Mouse (Mus musculus): Measurements from ENCODE around the gene Polr2l. TPM values are rescaled to one million over a fixed set of nuclear protein-coding genes. Genes with fewer than 3 reads are reported as not detected.
A peak's percentile ranks its signal among the peaks of the same experiment; 100 is the strongest.

Polr2l gene
- polyA plus RNA-seq, 1 experiment from 2014 or later, result 74.3 TPM

DNA sequence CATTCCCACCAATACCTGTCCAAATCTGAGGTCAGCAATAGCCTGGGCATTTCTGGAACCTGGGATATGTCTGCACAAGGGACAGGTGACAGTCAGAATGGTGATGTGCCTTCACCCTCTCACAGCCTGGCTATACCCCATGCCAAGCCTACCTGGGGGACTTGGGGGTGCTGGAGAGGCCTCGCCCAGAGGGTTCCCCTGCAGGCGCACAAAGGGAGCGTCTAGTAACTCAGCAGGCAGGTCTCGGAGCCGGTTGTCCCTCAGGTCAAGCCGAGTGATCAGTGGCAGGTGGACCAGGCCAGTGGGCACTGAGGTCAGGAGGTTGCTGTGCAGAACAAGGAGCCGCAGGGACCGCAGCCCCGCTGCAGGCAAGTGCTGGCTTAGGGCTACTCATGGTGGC lies 33.5 kb downstream of the Polr2l start:
- no peaks in the 10 kb centered on the region for H3K9me3 ChIP-seq (ENCODE audit: low read depth, low read length)
- H3K9ac ChIP-seq, result peak overlapping the region; percentile 13; the same call in 1 of the 2 replicates
- peaks cover 17% of the 10 kb centered on the region for H3K4me1 ChIP-seq (ENCODE audit: insufficient read depth)
- no peak overlapping the region; the same call in 1 of the 2 replicates for H3K4me2 ChIP-seq
- ATAC-seq (ENCODE audit: insufficient read depth) (no peak), DNase-seq (no peak)
- H3K27me3 ChIP-seq (ENCODE audit: insufficient read depth, low read length), result no peaks in the 10 kb centered on the region
- no peak overlapping the region for H3K4me3 ChIP-seq (ENCODE audit: low read depth, low read length)
- 88% methylated on average over 9 of the region's 9 CpGs for WGBS
- TF ChIP-seq CTCF (IDR thresholded peaks at IDR 0.05; ENCODE audit: low read depth), result no peak
- no peak overlapping the region for H3K27ac ChIP-seq (ENCODE audit: low read depth)
- H3K36me3 ChIP-seq (ENCODE audit: insufficient read depth), result peaks cover 29% of the 10 kb centered on the region

DNA sequence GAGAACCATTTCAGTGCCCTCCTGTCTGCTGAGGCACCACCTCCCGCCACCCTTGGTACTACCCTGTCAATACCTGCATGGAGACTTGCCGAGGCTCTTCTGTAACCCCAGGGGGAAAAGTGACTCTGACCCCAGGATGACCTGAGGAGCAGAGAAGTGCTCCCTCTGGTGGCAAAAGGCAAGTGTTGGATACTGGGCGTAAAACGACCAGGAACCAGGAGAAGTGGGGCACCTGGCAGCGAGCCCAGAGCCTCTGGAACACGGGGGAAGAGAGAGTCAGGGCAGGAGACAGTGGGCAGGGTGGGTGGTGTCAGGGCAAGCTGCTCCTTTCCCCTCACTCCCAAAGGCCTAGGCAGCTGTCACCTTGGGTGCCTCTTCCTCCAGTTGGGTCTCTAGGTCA lies 34.3 kb downstream of the Polr2l start:
- Histone ChIP-seq H3K27ac (ENCODE audit: low read depth) (no peak overlapping the region), H3K9ac (no peak overlapping the region), H3K4me1 (ENCODE audit: insufficient read depth) (peaks cover 19% of the 10 kb centered on the region), H3K4me2 (no peak overlapping the region), H3K27me3 (ENCODE audit: insufficient read depth, low read length) (no peaks in the 10 kb centered on the region), H3K36me3 (ENCODE audit: insufficient read depth) (peaks cover 29% of the 10 kb centered on the region), H3K9me3 (ENCODE audit: low read depth, low read length) (no peaks in the 10 kb centered on the region), H3K4me3 (ENCODE audit: low read depth, low read length) (no peak overlapping the region)
- ATAC-seq (ENCODE audit: insufficient read depth), result no peak
- peak; percentile 77 for DNase-seq
- WGBS, result 22% methylated on average over 6 of the region's 6 CpGs
- peak; percentile 81 for TF ChIP-seq CTCF (IDR thresholded peaks at IDR 0.05; ENCODE audit: low read depth)

DNA sequence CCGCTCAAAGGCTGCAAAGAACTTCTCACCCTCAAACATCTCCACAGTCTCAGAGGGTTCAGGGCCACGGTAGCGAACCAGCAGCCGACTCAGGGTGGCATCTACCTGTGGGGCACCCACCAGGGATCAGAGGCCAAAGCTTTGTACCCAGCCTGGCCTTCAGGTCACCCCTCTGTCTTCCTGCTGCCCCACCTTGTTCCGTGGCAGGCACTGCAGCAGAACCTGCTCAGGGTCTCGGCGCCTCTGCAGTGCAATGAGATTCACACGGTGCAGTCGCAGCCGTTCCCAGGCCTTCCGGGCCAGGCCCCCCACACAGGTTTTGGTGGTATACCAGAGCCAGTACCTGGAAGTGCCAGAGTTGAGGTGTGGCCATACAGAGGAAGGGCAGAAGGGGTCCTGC lies 35.1 kb downstream of the Polr2l start:
- Histone ChIP-seq H3K36me3 (ENCODE audit: insufficient read depth) (peaks cover 29% of the 10 kb centered on the region), H3K27me3 (ENCODE audit: insufficient read depth, low read length) (no peaks in the 10 kb centered on the region), H3K9ac (no peak overlapping the region), H3K4me1 (ENCODE audit: insufficient read depth) (peaks cover 23% of the 10 kb centered on the region), H3K4me3 (ENCODE audit: low read depth, low read length) (no peak overlapping the region), H3K9me3 (ENCODE audit: low read depth, low read length) (no peaks in the 10 kb centered on the region), H3K4me2 (no peak overlapping the region), H3K27ac (ENCODE audit: low read depth) (no peak overlapping the region)
- WGBS, result 94% methylated on average over 11 of the region's 11 CpGs
- no peak for TF ChIP-seq CTCF (IDR thresholded peaks at IDR 0.05; ENCODE audit: low read depth)
- DNase-seq, result no peak
- ATAC-seq (ENCODE audit: insufficient read depth), result no peak

DNA sequence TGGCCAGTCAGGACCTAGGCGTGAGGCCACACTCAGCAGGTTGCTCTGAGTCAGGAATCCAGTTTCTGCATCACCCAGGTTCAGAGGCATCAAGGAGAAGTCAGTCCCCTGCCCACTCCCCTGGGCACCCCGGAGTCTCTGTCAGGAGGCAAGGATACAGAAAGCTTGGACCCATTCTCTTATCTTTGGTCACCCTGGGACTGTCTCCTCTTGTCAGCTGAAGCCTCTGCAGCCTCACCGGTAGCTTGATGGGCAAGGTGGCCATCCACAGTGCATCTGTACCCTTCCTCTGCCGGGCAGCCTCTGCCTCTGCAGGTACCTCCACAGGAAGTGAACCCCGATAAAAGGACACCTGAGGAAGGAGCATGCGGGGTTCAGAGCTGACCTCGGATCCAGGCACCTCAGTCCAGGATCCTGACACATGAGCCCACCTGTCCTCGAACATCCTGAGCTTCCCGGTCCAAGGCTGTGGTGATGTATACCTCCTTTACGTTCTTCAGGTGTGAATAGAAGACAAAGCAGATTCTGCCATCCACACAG lies 35.7 kb downstream of the Polr2l start:
- Histone ChIP-seq H3K9ac (no peak overlapping the region), H3K36me3 (ENCODE audit: insufficient read depth) (peaks cover 29% of the 10 kb centered on the region), H3K9me3 (ENCODE audit: low read depth, low read length) (no peaks in the 10 kb centered on the region), H3K4me2 (no peak overlapping the region), H3K27ac (ENCODE audit: low read depth) (no peak overlapping the region), H3K27me3 (ENCODE audit: insufficient read depth, low read length) (no peaks in the 10 kb centered on the region), H3K4me1 (ENCODE audit: insufficient read depth) (peaks cover 29% of the 10 kb centered on the region), H3K4me3 (ENCODE audit: low read depth, low read length) (no peak overlapping the region)
- ATAC-seq (ENCODE audit: insufficient read depth) (no peak), DNase-seq (no peak)
- no peak for TF ChIP-seq CTCF (IDR thresholded peaks at IDR 0.05; ENCODE audit: low read depth)
- WGBS, result 92% methylated on average over 10 of the region's 10 CpGs

DNA sequence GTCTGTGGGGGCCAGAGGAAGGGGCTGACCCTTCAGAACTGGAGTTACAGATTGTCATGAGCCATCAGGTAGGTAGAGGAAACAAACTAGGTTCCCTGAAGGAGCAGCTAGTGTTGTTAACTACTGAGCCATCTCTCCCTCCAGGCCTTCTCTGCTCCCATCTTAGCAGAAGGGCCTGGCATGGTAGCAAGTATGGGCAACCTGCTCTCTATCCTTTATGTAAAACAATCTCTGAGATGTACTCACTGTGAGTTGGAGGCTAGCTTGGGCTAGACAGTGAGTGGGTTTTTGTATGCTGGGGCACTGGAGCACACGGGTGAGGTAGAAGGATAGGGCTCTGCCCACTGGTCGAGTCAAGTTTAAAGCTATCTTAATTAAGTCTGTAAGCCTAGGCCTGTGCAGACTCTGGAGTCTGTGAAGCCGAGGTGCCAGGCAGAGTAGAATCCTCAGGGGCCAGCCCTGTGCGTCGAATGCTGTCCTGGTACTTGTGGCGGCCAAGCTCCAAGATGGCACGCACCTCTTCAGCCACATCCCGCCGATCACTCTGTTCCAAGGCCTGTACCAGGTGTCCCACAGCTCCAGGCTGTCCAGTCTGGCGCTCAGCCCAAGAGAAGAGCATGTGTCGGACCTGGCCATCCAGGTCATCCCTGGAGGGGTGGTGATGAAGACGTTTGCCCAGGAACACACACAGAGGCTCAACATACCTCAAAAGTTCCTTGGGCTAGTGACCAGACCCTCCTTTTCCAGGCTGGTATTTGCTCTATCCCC lies 36.5 kb downstream of the Polr2l start:
- Histone ChIP-seq H3K27ac (ENCODE audit: low read depth) (no peak overlapping the region), H3K4me1 (ENCODE audit: insufficient read depth) (peaks cover 29% of the 10 kb centered on the region), H3K4me3 (ENCODE audit: low read depth, low read length) (no peak overlapping the region), H3K9ac (no peak overlapping the region), H3K36me3 (ENCODE audit: insufficient read depth) (peaks cover 35% of the 10 kb centered on the region), H3K4me2 (no peak overlapping the region), H3K27me3 (ENCODE audit: insufficient read depth, low read length) (no peaks in the 10 kb centered on the region), H3K9me3 (ENCODE audit: low read depth, low read length) (no peaks in the 10 kb centered on the region)
- 89% methylated on average over 12 of the region's 12 CpGs for WGBS
- TF ChIP-seq CTCF (IDR thresholded peaks at IDR 0.05; ENCODE audit: low read depth), result no peak
- ATAC-seq (ENCODE audit: insufficient read depth), result no peak
- no peak for DNase-seq

DNA sequence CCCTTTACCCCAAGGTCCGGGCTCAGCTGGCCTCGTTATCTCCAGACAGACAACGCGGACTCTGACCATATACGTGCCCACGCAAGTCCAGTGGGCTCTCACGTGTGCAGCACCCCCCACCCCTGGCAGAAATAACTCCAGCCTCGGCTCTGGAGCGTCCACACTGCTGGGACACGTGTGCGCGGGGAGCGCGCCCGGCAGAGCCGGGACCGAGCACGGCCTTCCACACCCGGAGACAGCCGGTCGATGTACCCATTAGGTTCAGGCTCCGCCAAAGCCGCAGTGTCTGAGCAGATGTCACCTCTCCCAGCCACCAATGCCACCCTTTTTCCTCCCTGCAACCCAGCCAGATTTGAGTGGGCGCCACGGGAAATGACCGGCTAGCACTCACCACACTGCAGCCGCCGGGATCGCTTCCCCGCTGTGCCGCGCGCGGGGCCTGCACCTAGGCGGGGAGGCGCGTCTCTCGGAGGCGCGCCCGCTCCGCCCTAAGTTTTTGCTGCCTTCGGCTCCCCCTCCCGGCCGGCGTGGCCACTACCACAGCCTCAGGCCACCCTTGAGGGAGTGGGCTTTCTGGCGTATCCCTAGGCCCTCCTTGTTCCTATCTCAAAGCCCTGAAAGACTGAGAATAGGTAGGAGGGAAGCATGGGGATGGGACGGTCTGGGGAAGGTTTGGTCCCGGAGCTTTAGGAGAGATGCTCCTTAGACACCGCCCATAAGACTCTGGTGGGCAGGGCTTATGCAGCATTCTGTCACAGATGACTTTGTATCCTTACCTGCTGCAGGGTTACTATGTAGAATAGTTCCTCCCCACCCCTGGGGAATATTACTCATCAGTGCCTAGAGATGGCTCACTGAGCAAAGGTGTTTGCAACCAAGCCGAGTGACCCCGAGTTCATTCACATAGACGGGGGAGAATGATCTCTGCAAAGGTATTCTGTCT lies 37.5 kb downstream of the Polr2l start, which contains the start of gene Slc25a22:
Slc25a22 (minus strand) TSS at position 715 of the 943 bp plus-strand sequence.
- Histone ChIP-seq H3K9ac (peak within 1 kb of the TSS; percentile 76), H3K9me3 (ENCODE audit: low read depth, low read length) (no peaks in the 10 kb centered on the region), H3K27ac (ENCODE audit: low read depth) (no peak within 1 kb of the TSS), H3K27me3 (ENCODE audit: insufficient read depth, low read length) (no peaks in the 10 kb centered on the region), H3K4me2 (peak within 1 kb of the TSS; percentile 96), H3K4me3 (ENCODE audit: low read depth, low read length) (peak within 1 kb of the TSS; percentile 70), H3K4me1 (ENCODE audit: insufficient read depth) (peaks cover 20% of the 10 kb centered on the region; the same call in 1 of the 2 replicates), H3K36me3 (ENCODE audit: insufficient read depth) (peaks cover 44% of the 10 kb centered on the region)
- TF ChIP-seq CTCF (IDR thresholded peaks at IDR 0.05; ENCODE audit: low read depth), result peak; percentile 74
- WGBS, result 6% methylated on average over 53 of the region's 53 CpGs
- DNase-seq (peak; percentile 93), ATAC-seq (ENCODE audit: insufficient read depth) (peak; percentile 85)
